Mouse (Mus musculus): ENCODE measurements around the gene Amdhd2.

DNA sequence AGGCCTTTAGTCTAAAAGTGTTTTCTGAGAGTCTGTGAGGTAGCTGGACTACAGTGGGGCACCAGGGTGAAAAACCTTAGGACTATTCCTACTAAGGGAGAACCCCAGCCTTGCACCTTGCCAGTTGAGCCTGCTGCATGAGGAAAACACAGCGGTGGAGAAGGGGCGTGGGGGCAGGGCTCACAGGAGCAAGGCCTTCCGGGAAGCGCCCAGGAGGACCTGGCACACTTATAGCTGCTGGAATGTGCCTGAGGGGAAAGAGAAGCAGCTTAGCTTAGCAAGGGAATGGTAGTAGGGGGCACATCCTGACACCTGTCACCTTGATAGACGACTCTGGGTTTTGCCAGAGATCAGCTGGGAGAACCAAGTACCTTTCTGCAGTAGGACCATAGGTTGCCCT, 2.1 kb downstream of the Amdhd2 start:
- TF ChIP-seq CTCF (IDR thresholded peaks at IDR 0.05; ENCODE audit: low read depth) (no peak), EP300 (optimal IDR thresholded peaks at IDR 0.05) (no peak)
